Mouse (Mus musculus) liver, adult 2 months (tissue): ENCODE measurements at regions not wholly inside any gene's neighbourhood (a gene's known extent, or its start where the extent isn't known, plus 50 kb on each side); places are given as distances from the start of the nearest gene placed in this dataset.

ENCODE experiments used
- CTCF ChIP-seq: fragments of 200-500 bp; IDR thresholded peaks from 2 replicates; pipeline ENCODE4 v1.5.1; 2011; ENCODE audit warnings: low read depth, low read length, control low read depth
- POLR2A ChIP-seq: fragments of 200-500 bp; IDR thresholded peaks from 2 replicates; pipeline ENCODE4 v1.6.1; 2011; ENCODE audit warnings: low read length, control low read depth; ENCODE audit not compliant: insufficient read depth; ENCODE audit errors: extremely low read depth

DNA sequence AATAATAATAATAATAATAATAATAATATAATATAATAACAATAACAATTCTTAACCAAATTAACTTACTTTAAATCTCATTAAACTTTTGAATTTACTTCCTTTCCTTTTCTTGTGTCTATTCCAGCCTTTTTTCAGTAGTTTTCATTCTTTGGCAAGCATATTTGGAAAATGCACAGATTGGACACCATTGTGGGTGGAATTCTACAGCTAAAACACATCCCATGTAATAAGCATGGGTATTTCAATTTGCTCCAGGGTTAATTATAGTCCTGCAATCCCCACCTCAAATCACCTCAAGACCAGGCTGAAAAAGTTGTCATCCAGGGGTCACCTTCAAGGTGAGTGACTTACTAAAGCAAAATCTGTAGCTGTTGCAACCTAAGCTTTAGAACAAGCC is 355.9 kb upstream of the Akr1e1 start:
- TF ChIP-seq POLR2A = no peak
- no peak for TF ChIP-seq CTCF
